Mouse (Mus musculus) adrenal gland, adult (tissue): ENCODE data around the gene Pheta2.

Experiments used
- DNase-seq, 2 experiments: peaks; one replicate each; pipeline ENCODE4 v3.0.0; 2022 to 2023; ENCODE audit warnings: low spot score in 1 of 2; ENCODE audit not compliant: inconsistent age in 2 of 2

Pheta2 gene

DNA sequence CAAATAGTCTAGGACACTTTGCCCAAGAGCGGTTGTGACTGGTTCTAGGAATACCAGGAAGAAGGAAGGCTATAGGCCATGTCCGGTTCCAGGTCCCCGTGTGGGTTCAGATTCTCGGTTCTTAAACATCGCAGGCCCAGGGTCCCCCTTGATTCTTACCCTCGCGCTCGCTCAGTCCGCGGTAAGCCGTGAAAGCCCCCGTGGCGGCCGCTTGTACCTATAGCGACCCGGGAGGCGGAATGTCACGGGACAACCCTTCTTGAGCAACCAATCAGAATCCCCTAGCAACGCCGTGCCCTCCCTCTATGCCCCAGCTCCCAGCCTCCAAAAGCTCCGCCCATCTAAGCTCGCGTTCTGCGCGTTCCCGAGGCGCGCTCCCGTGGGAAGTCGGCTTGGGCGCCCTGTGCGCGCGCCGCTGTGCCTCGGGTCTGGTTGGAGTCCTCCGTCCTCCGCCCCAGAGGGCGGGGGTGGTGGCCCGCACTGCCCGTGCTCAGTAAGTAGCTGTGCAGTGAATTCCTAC is at the start of gene Pheta2, which contains the start of the genes Naga and Smdt1:
Gene Pheta2, plus strand, starts transcription at position 350 of the 520 bp plus-strand sequence.
Gene Naga, minus strand, starts transcription at position 333 of the 520 bp plus-strand sequence.
Gene Smdt1, plus strand, starts transcription at position 367 of the 520 bp plus-strand sequence.
- peak; percentile 97 to 99 for DNase-seq

DNA sequence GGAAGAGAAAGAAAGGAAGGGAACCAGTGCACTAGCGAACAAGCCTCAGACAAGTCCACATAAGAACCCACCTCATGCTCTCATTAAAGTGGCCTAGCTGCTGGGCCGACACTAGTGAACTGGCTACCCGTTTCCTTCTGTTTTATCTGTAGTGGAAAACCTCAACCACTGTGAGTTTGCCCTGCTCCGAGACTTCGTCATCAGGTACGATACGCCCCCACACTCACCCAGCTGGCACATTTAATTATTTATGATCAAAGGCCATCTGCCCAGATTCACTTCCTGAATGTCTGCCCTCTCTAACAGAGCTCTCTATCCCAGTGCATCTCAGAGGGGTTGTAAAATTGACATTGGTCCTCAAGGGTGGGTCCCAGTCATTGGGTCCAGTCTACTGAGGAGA is 48.5 kb upstream of the Pheta2 start:
- DNase-seq: no peak

DNA sequence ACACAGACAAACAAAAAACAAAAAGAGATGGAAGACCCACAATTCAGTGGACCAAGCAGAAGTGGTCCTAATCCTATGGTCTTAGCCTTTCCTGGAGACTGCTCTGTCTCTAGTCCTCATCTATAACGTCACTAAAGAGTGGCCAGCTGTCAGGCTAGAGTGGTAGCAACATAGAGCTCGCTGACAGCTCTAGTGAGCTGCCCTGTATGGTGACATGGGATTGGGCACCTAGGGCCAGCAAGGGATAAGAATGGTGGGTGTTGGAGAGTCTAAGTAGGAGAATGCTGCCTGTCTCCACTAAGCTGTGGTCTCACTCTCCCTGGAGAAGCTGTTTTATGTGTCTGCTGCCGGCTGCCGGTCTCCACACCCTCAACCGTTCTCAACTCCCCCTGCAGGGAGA is 45.9 kb upstream of the Pheta2 start:
- DNase-seq: no peak

DNA sequence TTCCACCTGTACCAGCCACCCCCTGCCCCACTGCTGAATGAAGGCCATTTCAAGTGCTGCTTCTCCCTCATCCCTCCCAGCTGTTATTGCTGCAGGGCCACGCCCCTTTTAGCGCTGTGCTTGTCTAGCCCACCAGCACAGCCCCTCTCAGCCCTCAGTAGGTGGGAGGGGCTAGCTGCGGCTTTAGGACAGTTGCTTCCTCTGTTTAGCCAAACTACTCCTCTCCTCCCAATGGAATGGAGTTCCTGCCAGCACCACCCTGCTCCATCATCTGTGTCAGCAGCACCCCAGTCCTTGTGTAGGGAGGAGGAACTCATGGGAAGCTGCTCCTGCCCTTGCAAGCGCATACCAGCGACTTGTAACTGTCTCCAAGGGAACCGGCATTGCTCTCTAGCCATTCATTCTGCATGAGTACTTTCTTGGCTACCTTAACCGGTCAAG is 45.5 kb upstream of the Pheta2 start:
- DNase-seq: no peak

DNA sequence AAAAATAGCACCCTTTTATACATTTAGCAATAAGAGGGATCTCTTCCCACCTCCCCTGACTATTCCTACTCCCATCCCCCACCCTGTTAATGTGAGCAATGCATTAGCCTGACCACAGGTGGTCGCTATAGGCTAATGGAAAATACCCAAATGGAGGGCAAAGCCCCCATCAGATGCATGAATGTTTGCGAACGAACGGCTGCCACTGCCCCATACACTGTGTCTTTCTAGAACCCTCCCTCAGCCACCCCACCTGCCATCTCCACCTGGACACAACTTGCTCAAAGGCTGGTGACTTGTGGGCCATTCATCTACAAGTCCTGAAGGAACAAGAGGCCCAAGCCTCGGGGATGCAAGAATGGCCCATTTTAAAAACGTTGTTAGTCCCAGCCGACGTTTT is 44.7 kb upstream of the Pheta2 start:
- DNase-seq: peak in 1 of 2 experiments; percentile 26

DNA sequence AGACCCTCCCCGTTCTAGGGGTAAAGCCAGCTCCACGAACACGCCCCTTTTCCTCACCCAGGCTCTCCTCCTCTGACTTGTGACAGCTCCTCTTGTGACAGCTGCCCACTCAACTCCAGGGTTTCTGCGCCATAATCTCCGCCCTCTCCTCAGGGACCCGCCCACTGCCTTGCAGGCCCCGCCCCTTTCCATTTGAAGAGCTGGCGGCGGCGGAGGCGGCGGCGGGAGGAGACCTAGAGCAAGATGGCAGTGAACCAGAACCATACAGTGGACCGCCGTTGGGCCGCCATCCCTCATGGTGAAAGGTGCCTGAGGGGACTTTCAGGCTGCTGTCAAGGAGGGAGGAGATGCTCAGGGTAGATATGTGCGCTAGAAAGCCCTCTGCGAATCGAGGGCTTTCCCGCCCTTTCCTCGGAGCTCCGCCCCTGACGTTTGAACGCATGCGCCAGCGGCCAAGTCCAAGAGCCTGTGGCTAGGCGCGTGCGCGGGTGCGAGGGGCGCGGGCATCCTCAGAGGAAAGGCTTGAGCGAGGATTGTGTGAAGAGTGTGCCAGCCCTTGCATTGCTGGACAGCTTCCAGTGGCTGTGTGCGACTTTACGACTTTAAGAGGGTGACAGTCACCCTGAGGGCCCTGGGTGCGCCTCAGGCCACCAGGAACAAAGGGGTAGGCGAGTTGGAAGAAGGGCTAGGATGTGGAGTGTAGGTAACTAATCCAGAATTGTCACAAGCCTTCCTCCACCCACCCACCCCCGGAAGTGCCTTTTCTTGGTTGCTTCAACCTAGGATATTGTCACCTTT is 39.8 kb upstream of the Pheta2 start, which contains the start of gene Wbp2nl:
Gene Wbp2nl, plus strand, starts transcription at position 191 of the 798 bp plus-strand sequence.
- DNase-seq: no peak

DNA sequence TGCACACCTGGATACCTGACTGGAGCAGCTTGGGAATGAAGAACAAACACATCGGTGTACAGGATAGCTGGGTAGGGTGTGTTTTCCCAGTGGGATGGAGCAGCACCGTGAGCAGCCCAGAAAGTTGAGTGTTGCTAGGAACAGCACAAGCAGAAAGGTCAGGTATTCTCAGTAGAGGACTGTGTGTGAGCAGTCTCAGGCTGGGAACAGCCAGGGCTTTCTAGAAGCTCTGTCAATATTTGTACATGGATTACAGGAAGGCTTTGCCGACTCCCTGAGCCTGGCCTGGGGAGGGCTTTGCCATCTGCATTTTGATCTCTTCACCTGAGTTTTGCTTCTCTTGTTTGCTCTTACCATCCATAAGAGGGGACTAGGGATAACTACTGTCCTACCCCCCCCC is 31.6 kb upstream of the Pheta2 start:
- no peak for DNase-seq

DNA sequence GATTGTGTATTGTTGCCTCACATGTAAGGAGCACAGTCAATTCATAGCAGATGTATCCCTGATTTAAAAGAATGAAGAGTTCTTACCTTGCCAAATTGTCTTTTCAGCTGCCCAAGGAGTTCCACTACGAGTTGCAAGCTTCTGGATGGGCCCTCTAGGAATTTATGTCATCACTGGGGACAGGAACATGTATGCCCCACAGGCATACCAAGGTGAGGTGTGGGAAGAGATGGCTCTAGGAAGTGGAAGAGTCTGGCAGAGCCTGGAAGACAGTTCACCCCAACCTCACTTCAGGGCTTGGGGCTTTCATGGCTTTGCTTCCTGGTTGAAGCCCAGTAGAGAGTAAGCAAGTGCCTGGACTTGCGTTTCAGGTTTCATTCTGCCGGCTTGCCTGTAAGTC is 30.3 kb upstream of the Pheta2 start:
- no peak for DNase-seq

DNA sequence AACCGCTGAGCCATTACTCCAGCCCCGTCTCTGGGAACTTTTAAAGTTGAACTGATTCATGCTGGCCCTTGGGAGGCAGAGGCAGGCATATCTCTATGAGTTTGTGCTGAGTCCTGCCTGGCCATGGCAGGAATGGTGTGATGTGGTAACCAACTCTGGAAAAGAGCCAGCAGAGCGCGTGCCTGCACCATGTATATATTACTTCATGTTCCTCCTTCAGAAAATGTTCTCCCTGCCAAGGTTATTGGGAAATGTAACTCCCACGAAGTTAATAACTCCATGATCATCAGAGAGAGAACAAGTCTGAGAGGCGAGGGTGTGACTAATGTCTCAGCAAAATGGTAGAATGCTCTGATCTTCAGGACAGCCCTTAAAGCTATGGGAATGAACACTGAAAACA is 20.9 kb upstream of the Pheta2 start:
- DNase-seq: no peak

DNA sequence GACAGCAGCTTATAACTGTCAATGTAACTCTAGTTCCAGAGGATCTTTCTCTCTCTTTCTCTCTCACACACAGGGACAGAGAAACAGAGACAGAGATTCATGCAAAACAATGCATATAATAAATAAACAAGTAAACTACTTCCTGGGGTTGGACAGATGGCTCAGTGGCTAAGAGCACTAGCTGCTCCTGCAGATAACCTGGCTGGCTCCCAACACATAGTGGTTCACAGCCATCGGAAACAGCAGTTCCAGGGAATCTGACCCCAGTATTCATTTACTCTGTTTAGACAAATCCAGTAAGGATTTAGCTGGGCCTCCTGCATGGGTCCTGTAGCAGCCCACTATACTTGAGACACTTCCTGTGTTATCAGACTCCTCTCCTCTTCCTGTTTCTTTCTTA is 19.1 kb upstream of the Pheta2 start:
- DNase-seq: no peak

DNA sequence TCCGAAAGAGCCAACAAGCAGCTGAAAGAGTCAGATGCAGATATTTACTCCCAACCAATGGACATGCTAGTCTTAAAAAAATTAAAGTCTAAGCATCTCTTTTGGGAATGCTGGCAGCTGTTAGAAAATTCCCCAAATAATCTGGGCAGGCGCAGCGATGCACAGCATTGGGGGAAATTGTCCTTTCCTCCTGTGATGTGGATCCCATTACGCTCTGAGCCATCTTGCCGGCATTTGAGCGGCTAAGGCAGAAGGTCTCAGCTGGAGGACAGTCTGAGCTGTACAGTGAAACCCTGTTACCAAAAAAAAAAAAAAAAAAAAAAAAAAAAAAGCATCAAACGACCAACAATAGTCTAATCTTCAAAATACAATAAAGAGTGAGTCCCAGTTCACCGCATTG is 16.5 kb upstream of the Pheta2 start:
- DNase-seq: no peak

DNA sequence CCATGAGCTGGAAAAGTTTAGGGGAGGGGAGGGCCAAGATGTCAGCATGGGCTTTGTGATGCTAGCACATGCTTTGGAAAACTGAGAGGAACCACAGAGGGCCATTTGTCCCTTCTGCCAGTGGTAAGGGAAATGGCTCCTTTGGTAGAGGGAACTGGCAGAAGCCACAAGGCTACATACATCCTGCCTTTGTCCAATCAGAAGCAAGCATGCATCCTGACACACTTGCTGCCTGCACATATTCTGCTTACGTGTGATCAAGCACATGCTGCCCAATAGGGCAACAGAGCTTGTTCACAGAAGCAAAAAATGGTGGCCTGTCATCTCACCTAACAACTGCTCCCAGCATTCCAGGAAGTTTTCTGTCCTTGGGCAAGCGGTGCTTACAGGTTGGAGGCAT is 13.4 kb upstream of the Pheta2 start:
- no peak for DNase-seq

DNA sequence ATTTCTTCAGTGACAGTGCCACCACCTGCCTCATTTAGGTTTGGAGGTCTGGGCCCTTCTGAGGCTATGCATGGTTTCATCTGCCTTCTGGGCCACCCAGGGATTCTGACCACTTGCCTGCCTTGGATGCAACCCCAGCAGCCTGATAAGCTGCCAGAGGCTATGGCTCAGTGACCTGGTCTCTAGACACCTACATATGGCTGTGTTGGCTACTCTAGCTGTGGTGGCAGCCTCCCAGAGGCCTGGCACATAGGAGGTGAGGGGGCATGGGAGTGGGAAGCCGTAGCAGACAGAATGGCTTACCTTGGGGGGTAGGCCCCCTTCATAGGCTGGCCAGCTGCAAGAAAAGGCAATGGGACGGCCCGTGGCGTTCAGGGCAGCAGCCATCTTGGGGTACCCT is 3.5 kb upstream of the Pheta2 start:
- DNase-seq: peak in 1 of 2 experiments; percentile 18

DNA sequence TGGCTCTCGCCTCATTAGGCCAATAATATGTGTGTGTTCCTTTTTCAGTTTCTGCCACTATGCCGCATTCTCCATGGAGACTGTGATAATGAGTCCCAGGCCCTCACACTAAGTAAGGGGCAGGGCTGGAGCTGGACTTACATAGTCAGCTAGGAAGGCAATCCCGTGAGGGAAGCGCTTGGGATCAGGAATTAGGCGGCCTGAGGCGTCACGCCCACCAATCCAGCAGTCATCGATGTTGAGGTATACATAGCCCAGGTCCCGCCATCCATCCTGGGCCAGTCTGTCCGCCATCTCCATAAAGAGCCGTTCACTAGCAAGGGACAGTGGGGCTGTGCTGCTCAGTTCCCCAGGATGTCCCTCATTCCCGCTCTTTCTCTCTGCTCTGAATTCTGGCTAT is 2.1 kb upstream of the Pheta2 start:
- DNase-seq: peak in 1 of 2 experiments; percentile 21

DNA sequence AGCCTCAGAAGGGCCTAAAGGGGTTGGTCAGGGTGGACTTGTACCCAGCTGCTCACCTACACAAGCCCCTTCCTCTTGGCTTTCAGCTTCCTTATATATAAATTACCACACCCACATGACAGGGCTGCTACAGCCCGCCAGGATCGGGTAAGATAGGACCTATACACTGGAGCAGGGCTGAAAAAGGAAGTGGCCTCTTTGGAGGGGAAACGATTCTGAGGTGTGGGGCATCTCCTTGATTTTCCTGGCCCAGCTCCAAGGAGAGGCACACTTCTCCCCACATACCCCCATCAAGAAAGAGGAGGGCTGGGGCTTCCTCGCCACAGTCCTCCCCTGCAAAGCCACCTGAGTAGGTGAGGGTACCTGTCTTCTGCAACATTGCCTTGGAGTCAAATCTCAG is 867 bp upstream of the Pheta2 start:
- no peak for DNase-seq

DNA sequence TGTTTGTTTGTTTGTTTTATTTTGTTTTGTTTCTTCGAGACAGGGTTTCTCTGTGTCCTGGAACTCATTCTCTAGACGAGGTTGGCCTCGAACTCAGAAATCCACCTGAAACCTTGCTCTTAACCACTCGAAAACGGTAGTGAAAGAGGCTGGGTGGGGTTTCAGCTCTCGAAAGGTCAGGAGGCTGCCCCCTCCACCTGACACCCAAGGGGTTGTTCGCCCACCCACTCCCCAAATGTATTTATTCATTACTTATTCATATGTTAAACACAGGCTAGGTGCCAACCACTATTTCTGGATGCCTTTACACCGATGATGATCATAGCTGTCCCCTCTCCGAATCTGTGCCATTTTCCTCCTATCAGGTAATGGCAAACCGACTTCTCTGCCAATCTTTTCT is 408 bp downstream of the Pheta2 start:
- no peak for DNase-seq

DNA sequence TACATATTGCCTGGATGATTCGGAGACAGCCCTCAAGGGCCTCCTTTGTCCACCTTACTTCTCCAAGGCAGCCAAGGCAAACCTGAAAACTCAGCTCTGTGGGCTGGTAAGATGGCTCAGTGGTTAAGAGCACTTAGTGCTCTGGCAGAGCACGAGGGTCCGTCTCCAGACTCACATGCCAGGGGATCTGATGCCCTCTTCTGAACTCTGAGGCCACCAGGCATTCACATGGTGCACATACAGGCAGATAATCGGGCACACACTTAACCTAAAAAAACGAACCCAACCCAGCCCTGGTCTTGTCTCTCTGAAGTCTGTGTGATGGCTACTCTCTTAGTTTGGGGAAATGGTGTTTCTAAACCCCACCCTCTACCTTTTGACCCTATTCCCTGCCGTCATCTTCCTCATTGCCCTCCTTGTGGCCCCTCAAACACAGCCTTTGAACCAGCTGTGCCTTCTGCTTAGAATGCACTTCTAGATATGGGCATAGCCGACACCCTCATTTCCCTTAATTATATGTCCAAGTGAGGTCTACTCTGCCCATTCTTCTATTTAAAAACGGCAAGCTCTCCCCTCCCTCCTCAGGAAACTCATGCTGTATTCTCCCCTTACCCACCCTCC is 1.0 kb downstream of the Pheta2 start:
- peak in 1 of 2 experiments; percentile 32 for DNase-seq

DNA sequence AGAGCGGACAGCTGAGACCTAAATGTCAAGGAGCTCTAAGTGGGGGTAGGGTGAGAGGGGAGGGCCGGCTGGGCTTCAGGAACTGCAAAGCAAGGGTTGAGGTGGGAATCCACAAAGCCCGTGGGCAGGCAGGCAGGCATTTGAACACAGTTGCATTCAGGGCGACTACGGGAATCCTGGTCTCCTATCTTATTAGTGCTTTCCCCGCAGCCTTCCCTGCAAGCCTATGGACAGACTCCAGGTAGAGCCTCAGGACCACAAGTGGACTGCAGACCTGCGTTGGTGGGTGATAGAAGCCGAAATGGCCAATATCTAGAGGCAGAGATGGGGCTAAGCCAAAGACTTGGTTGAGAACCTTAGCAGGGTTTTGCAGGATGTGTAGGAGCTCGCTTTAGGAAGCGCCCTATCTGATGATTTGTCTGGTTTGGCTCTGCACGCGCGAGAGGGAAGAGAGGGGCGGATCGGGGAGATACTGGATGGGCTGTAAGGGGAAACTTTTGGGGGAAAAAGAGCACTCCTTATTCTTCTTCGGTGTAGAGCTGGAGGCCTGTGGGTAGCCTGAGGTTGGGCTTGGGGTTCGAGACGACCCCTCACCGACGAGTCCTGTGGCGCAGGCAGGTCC is 1.8 kb downstream of the Pheta2 start:
- peak in 1 of 2 experiments; percentile 37 for DNase-seq

DNA sequence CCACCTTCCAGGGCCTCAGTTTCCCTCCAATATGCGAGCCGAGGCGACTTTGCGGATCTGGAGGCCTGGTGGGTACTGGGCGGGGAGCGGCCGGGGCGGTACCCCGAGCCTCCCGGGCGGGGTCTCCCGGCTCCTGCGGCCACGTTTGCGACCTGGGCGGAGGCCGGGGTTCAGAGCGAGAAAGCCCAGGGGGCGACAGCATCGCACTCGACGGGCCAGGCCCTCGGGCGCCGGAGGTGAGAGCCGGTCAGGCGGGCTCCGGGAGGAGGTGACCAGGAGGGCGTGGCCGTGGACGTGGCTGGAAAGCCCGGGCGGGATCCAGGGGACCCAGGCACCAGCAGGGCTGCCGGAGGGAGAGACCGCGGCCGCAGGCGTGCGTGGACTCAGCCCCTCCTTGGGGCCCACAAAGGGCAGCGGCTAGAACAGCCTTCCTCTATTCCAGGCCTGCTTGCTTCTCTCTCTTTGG is 2.3 kb downstream of the Pheta2 start:
- DNase-seq: peak; percentile 61 to 78

DNA sequence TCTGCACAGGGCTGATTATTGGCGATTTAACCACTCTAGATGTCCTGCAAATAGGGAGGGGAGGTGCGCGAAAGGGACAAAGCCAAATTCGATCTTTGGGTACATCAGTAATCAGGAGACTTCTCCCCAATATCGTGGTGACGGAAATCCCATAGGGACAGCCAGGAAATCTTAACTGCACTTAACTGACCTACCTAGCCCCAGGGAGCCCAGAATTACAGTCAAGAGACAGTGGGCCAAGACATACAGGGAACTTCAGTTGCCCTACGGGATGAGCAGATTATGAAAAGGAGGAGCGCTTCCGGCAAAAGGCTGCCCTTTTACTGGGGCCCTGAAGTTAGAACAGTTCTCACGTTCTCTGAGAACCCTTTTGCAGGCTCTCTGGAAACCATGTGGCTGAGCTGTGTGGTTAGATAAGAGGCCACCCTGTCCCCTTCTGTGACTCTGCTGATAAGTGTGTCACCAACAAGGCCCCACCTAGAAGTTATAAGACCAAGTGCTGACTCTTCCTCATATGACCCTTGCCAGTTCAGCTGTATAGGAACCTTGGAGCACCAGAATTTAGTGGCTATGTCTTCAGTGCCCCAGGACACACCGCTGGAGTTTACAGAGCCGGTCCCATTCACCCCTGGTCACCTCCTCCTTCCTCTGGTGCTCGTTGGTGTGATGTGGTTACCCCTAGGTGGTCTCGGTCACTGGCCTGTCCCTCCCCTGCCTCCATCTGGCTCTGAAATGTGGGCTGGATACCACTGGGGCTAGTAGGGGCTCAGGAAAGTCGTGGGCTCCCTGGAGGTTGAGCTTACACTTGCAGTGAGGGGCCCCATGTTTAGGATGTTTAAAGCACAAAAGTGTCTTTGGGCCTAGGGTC is 3.2 kb downstream of the Pheta2 start:
- DNase-seq: peak in 1 of 2 experiments; percentile 28

DNA sequence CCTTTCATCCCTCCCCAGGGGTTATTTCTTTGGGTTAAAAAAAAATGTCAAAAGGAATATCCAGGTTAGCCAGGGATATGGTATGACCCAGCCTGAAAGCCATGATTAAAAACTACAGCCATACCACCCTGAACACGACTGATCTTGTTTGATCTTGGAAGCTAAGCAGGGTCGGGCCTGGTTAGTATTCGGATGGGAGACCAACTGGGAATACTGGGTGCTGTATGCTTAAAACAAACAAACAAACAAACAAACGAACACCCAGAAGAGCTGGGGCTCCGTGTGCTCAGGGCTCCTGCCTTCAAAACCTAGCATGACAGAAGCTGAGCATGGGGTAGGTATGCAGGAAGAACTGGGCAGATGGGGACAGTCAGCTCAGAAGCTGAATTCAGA is 3.8 kb downstream of the Pheta2 start:
- no peak for DNase-seq
